Mouse (Mus musculus) liver, adult 2 months (tissue): Measurements from ENCODE around the gene Dnajb6. TPM values are rescaled to one million over a fixed set of nuclear protein-coding genes. Genes with fewer than 3 reads are reported as not detected.
A peak's percentile ranks its signal among the peaks of the same experiment; 100 is the strongest.

Source experiments
- DNase-seq: peaks from one replicate; pipeline ENCODE4 v3.0.0-alpha.2; 2011; ENCODE audit warnings: low read depth, low spot score; ENCODE audit errors: extremely low read depth
- H3K27ac ChIP-seq: fragments of 200-500 bp; replicated peaks from 2 replicates; pipeline ENCODE4 v1.5.1; 2012; ENCODE audit warnings: low read depth, mild to moderate bottlenecking, control low read depth, inconsistent platforms, low read length; ENCODE audit not compliant: insufficient read depth
- H3K27me3 ChIP-seq: fragments of 200-500 bp; 2 replicates; pipeline ENCODE4 v1.6.1; 2012; ENCODE audit warnings: mild to moderate bottlenecking, moderate library complexity, low read length, inconsistent platforms; ENCODE audit not compliant: control insufficient read depth, insufficient read depth
- H3K36me3 ChIP-seq: fragments of 200-500 bp; 2 replicates; pipeline ENCODE4 v1.6.1; 2012; ENCODE audit warnings: low read length, inconsistent platforms; ENCODE audit not compliant: control insufficient read depth, insufficient read depth
- H3K4me1 ChIP-seq: fragments of 200-500 bp; 2 replicates; pipeline ENCODE4 v1.6.1; 2011; ENCODE audit warnings: low read length; ENCODE audit not compliant: control insufficient read depth, insufficient read depth
- H3K4me3 ChIP-seq: fragments of 200-500 bp; 2 replicates; pipeline ENCODE4 v1.5.1; 2011; ENCODE audit warnings: low read depth, mild to moderate bottlenecking, control low read depth, low read length, moderate library complexity; ENCODE audit not compliant: insufficient read depth
- H3K79me2 ChIP-seq: fragments of 200-500 bp; 2 replicates; pipeline ENCODE4 v1.6.1; 2012; ENCODE audit warnings: inconsistent platforms, mild to moderate bottlenecking, low read length, moderate library complexity; ENCODE audit not compliant: control insufficient read depth, insufficient read depth
- H3K9ac ChIP-seq: fragments of 200-500 bp; 2 replicates; pipeline ENCODE4 v1.6.1; 2012; ENCODE audit warnings: low read depth, mild to moderate bottlenecking, control low read depth, inconsistent platforms, low read length
- CTCF ChIP-seq: fragments of 200-500 bp; IDR thresholded peaks from 2 replicates; pipeline ENCODE4 v1.5.1; 2011; ENCODE audit warnings: low read depth, low read length, control low read depth
- POLR2A ChIP-seq: fragments of 200-500 bp; IDR thresholded peaks from 2 replicates; pipeline ENCODE4 v1.6.1; 2011; ENCODE audit warnings: low read length, control low read depth; ENCODE audit not compliant: insufficient read depth; ENCODE audit errors: extremely low read depth
- WGBS: fragments of 180-500 bp; shearing (Covaris S2); methylation state at CpG from one replicate; pipeline ENCODE4 v1.1.7; 2018; 5-methylcytosine and 5-hydroxymethylcytosine counted together
- polyA plus RNA-seq: library from polyadenylated mRNA; depleted of rRNA; stranded (reverse); fragments of >200 nt; gene quantifications from 2 replicates; pipeline ENCODE4 v1.2.3, GENCODE M21; 2012; rRNA removed
- total RNA-seq: library from RNA; depleted of rRNA; stranded (reverse); fragments of >200 nt; gene quantifications from 2 replicates; pipeline ENCODE4 v1.2.3, GENCODE M21; 2014; rRNA removed

Gene Dnajb6
- 113 and 163 TPM in 2 replicates for total RNA-seq
- 19.7 and 23.8 TPM in 2 replicates for polyA plus RNA-seq

DNA sequence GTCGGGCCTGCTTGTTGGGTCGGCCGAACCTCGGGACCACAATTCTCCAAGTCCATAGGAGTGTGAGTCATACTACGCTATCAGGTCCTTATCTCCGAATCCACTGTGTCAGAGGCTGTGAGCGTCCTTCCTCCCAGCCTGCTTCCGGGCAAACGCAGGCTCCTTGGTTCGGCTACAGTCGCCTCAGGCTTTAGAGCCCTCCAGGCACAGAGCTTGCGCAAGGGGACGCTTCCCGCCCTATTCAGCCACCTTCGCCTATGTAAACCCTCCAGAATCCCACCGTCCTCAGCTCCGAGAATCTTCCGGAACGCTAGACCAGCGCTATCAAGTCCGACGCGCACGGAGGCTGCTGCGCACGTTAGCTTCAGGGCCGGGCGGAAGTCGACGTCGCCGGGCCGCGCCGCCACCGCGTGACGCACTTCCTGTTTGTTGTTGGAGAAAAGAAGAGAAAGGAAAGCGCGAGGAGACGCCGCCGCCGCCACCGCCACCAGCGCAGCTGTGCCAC, at the start of gene Dnajb6, which contains the start of gene Gm5129:
Gene Dnajb6, plus strand, starts transcription at position 132 of the 505 bp plus-strand sequence.
Gene Gm5129, minus strand, starts transcription at position 380 of the 505 bp plus-strand sequence.
- Histone ChIP-seq H3K9ac (peak within 1 kb of the TSS; percentile 86), H3K36me3 (no peaks in the 10 kb centered on the region), H3K4me1 (peaks cover 13% of the 10 kb centered on the region), H3K27ac (peak within 1 kb of the TSS; percentile 87), H3K4me3 (peak within 1 kb of the TSS; percentile 70), H3K27me3 (no peaks in the 10 kb centered on the region), H3K79me2 (peaks cover 22% of the 10 kb centered on the region)
- DNase-seq = peak; percentile 79
- under 1% methylated on average over 46 of the region's 46 CpGs for WGBS
- TF ChIP-seq CTCF (no peak), POLR2A (peak; percentile 64; the same call in 1 of the 2 replicates)

GRCm38 (mm10) chr5:29687671-29688070, 47.8 kb upstream of the Dnajb6 start:
- Histone ChIP-seq H3K27me3 (no peaks in the 10 kb centered on the region), H3K4me1 (no peaks in the 10 kb centered on the region), H3K9ac (no peak overlapping the region), H3K36me3 (no peaks in the 10 kb centered on the region), H3K27ac (no peak overlapping the region), H3K4me3 (no peak overlapping the region), H3K79me2 (no peaks in the 10 kb centered on the region)
- 63% methylated on average over 3 of the region's 3 CpGs for WGBS
- DNase-seq = no peak
- TF ChIP-seq CTCF (peak; percentile 63), POLR2A (no peak)

GRCm38 (mm10) chr5:29688352-29688751, 47.1 kb upstream of the Dnajb6 start:
- Histone ChIP-seq H3K27me3 (no peaks in the 10 kb centered on the region), H3K27ac (no peak overlapping the region), H3K9ac (no peak overlapping the region), H3K4me3 (no peak overlapping the region), H3K36me3 (no peaks in the 10 kb centered on the region), H3K79me2 (no peaks in the 10 kb centered on the region), H3K4me1 (no peaks in the 10 kb centered on the region)
- 58% methylated on average over 7 of the region's 7 CpGs for WGBS
- TF ChIP-seq CTCF = no peak
- no peak for TF ChIP-seq POLR2A
- DNase-seq = no peak

- H3K4me3 ChIP-seq = no peak overlapping the region
- no peak overlapping the region for H3K27ac ChIP-seq
- H3K79me2 ChIP-seq = no peaks in the 10 kb centered on the region
- no peaks in the 10 kb centered on the region for H3K36me3 ChIP-seq
- H3K27me3 ChIP-seq = no peaks in the 10 kb centered on the region
- no peak overlapping the region for H3K9ac ChIP-seq
- 86% methylated on average over 4 of the region's 4 CpGs for WGBS
- DNase-seq = no peak
- TF ChIP-seq CTCF (no peak), POLR2A (no peak)
- no peaks in the 10 kb centered on the region for H3K4me1 ChIP-seq
Measured at GRCm38 (mm10) chr5:29698493-29698892, 37.0 kb upstream of the Dnajb6 start.

DNA sequence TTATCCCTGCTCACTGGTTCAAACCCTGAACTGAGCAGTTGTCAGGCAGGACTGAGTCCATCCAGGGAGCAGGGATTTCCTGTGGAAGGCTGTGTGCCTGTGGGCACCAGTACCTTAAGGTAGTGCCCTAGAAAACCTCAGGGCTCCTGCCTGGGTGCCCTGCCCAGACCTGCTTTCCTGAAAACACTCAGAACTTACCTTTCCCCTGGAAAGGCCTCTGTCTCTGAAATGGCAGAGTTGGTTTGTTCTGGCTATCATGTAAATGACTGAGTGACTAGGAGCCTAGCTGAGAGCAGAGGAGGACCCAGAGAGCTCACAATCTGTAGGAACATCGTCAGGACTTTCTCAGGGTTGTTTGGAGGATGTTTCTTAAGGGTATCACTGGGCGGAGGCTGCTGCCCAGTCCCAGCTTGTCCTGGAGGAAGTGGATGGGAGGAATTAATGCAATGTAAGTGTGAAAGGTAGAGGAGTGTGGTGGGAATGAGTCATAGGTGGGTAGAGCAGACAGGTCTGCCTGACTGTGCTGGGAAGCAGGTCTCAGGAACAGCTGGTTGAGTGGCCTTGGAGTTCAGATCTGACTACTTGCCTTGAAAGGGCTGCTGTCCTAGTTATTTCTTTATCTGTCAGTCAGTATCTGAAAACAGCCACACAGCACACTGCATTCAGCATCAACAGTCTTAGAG, 35.8 kb upstream of the Dnajb6 start:
- no peak overlapping the region for H3K4me3 ChIP-seq
- TF ChIP-seq POLR2A (no peak), CTCF (no peak)
- H3K27me3 ChIP-seq = no peaks in the 10 kb centered on the region
- H3K27ac ChIP-seq = no peak overlapping the region
- H3K4me1 ChIP-seq = no peaks in the 10 kb centered on the region
- 89% methylated on average over 2 of the region's 2 CpGs for WGBS
- H3K9ac ChIP-seq = no peak overlapping the region
- H3K36me3 ChIP-seq = no peaks in the 10 kb centered on the region
- DNase-seq = no peak
- no peaks in the 10 kb centered on the region for H3K79me2 ChIP-seq

GRCm38 (mm10) chr5:29707241-29707640, 28.2 kb upstream of the Dnajb6 start:
- H3K27ac ChIP-seq = no peak overlapping the region
- H3K36me3 ChIP-seq = no peaks in the 10 kb centered on the region
- DNase-seq = no peak
- no peak overlapping the region for H3K4me3 ChIP-seq
- H3K79me2 ChIP-seq = no peaks in the 10 kb centered on the region
- 83% methylated on average over 4 of the region's 4 CpGs for WGBS
- TF ChIP-seq CTCF (no peak), POLR2A (no peak)
- H3K27me3 ChIP-seq = no peaks in the 10 kb centered on the region
- no peaks in the 10 kb centered on the region for H3K4me1 ChIP-seq
- no peak overlapping the region for H3K9ac ChIP-seq
